Mouse (Mus musculus): ENCODE results near the gene Smyd3.

Smyd3 gene

DNA sequence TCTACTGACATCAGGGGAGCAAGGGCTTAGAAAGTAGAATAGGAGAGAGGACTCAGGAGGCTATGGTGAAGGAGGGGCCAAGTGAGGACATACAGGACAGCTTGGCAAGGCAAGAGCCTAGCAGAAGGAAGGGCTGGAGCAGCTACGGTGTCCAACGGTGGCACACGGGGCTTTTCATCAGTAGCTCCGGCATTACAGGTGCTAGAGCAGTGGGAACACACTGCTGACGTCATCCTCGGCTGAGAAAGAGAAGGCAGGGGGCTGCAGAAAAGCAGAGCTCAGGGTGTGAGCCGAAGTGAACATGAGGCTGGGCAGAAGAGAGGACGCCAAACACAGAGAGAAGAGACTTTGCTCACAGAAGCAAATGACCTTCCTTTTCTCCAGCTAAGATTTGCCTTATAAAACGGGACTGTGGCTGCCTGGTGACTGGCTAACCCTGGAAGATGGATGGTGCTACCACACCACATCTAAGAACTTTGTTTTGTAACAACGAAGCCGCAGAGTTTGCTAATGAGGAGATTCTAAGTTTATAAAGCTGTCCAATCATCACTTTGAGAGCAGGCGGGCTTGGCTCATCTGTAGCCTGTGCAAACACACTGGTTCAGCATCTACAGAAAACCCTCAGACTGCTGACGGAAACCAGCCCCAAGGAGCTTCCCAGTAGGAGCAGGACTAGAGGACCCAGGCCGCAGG lies 453.1 kb downstream of the Smyd3 start:
- DNase-seq (ENCODE audit: low spot score in 2 of 2), result no peak

DNA sequence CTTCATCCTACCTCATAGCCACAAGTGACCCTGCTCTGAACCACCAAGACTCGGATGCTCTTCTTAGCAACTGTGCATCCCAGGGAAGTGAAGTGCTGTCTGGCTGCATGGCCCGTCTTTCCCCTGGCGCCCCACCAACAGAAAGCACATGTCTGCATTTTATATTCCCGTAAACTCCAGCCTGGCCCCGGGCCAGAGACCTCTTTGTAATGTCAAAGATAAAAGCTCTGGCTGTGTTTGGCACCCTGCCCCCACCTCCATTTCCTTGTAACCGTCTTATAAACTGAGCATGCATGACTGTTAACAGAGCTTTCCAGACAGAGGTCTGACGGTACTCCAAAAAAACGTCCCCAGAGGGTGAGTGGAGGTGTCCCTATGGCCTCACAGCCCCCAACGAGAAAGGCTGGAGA lies 456.1 kb downstream of the Smyd3 start:
- peak; percentile 75 to 76 for DNase-seq (ENCODE audit: low spot score in 2 of 2)

GRCm38 (mm10) chr1:179061053-179061452 lies 456.8 kb downstream of the Smyd3 start:
- DNase-seq (ENCODE audit: low spot score in 2 of 2), result no peak

GRCm38 (mm10) chr1:179060113-179060955 lies 457.5 kb downstream of the Smyd3 start:
- DNase-seq (ENCODE audit: low spot score in 2 of 2), result no peak

- no peak for DNase-seq (ENCODE audit: low spot score in 2 of 2)
Measured at GRCm38 (mm10) chr1:179059286-179060112, 458.3 kb downstream of the Smyd3 start.

DNA sequence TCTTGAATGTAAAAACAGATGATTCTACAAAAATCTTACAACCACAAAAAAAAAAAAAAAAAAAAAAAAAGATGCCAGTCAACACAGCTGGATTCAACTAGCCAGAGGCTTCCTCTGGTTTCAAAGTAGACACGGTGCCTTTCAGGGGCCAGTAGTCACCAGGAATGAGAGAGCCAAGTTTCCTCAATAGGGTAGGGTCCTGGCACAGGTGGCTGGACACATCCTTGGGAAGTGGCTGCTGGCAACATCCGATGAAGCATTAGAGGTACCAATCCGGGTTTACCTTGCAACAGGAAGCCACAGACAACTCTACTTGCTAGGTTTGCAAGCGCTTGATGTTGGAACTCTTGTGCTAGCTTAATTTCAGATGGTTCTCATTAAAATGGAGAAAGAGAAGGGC lies 459.2 kb downstream of the Smyd3 start:
- DNase-seq (ENCODE audit: low spot score in 2 of 2), result no peak

DNA sequence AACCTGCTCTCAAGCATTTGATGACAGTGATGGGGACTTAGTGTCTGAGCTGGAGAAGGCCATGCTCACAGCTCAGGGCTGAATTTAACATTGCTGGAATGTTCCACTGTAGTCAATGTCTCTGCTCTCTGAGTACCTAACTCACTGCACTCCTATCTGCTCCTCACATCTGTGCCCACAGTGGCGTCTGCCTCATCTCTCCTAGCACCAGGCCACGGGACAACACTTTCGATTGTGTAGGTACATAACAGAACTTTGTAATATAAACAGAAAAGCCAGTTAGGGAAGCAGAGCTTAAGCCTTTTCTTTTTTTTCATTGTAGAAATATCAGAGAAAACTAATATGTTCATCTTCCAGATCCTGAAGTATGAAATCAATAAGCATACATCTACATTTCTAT lies 462.1 kb downstream of the Smyd3 start:
- no peak for DNase-seq (ENCODE audit: low spot score in 2 of 2)

- DNase-seq (ENCODE audit: low spot score in 2 of 2), result no peak
Measured at GRCm38 (mm10) chr1:179054385-179055116, 463.3 kb downstream of the Smyd3 start.

GRCm38 (mm10) chr1:179052545-179053180 lies 465.2 kb downstream of the Smyd3 start:
- DNase-seq (ENCODE audit: low spot score in 2 of 2), result no peak

DNA sequence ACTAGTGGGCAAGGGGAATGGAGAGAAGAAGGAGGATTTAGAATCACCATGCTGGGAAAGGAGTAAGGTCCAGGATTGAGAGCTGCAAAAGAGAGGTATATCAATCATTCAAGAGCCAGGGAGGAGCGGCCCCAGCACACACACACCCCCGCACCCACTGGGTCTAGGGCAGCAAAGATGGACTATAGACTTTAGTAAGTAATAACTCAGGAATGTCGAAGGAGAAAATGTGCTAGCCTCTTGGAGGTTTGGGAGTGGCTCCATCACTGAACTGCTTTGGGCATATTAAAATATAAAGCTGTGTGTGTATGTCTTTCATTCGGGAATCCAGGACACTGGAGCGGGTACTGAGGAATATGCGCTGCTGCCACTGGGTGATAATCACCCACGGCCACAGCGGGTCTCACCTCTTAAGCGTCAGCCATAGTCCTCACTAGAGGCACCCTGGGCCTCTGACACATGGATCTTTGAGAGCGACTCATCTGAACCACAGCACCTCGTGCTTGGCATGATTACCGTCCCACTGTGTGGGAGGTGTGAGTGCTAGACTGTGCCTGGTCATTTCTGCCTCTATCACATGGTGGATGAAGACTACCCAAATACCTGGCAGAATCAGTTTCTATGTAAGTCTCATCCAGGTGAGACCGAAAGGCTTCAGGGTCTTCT lies 469.8 kb downstream of the Smyd3 start:
- DNase-seq (ENCODE audit: low spot score in 2 of 2), result no peak

GRCm38 (mm10) chr1:179045856-179046714 lies 471.8 kb downstream of the Smyd3 start:
- DNase-seq (ENCODE audit: low spot score in 2 of 2), result no peak

DNA sequence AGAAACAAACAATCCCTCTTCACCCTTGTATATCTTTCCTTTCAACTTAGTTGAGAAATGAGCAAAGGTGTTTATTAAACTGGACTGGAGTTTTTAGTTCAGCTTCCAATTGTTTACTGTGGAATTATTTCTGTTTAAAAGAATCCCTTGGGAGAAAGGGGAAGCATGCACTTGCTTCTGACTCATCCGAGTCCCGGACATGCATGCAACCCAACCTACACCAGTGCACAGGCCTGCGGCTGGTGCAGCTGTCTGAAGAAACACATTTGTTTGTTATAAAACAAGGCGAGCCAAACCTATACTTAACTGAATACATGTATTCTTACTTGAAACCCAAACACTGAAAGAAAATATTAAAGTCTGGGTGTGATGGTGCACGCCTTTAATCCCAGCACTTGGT lies 473.7 kb downstream of the Smyd3 start:
- DNase-seq (ENCODE audit: low spot score in 2 of 2), result no peak

DNA sequence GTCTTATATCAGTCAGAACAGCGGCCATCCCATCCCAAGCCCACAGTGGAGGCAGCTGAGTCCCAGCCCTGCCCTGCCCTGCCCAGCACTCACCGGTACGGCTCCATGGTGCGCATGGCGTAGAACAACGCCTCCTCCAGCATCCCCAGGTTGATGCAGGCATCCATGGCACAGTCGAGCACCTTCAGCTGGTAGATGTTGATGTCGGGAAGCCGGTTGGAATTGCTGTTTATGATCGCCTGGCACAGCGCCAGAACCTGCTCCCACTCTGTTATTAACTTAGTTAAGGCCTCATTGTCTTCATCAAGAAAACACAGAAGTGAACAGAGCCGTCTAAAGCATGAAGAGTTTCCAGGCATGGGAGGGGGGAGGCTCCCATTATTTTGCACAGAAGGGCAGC lies 474.2 kb downstream of the Smyd3 start:
- no peak for DNase-seq (ENCODE audit: low spot score in 2 of 2)

GRCm38 (mm10) chr1:179041905-179042337 lies 475.9 kb downstream of the Smyd3 start:
- DNase-seq (ENCODE audit: low spot score in 2 of 2), result no peak

- DNase-seq (ENCODE audit: low spot score in 2 of 2), result no peak
Measured at GRCm38 (mm10) chr1:179041231-179041904, 476.5 kb downstream of the Smyd3 start.

- no peak for DNase-seq (ENCODE audit: low spot score in 2 of 2)
Measured at GRCm38 (mm10) chr1:179038801-179039200, 479.0 kb downstream of the Smyd3 start.

DNA sequence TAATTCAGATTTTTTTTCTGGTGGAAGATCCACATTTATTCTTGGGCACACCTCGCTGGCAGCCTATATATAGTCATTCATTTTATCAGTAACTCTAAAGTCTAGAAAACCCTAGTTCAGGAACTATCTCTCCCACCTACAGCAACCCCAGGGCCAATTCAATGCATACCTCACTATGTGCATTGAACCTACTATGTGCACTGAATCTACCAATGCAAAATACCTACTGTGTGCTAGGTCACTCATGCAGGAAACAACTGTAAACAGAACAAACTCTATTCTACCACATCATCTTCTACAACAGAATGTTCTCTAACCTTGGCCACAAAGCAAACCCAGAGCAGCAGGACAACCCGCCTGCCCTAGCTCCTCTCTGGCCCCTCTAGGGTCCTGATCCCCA lies 484.9 kb downstream of the Smyd3 start:
- no peak for DNase-seq (ENCODE audit: low spot score in 2 of 2)

GRCm38 (mm10) chr1:179031581-179031980 lies 486.3 kb downstream of the Smyd3 start:
- DNase-seq (ENCODE audit: low spot score in 2 of 2), result no peak

GRCm38 (mm10) chr1:179026614-179027013 lies 491.2 kb downstream of the Smyd3 start:
- no peak for DNase-seq (ENCODE audit: low spot score in 2 of 2)
